Mouse (Mus musculus) left cerebral cortex, adult 2 months (tissue): Measurements from ENCODE around the gene Olfr586. TPM values are rescaled to one million over a fixed set of nuclear protein-coding genes. Genes with fewer than 3 reads are reported as not detected.

Experiments
- DNase-seq, 2 experiments: peaks; one replicate each; pipeline ENCODE4 v3.0.0; 2021 to 2022; ENCODE audit warnings: low spot score in 2 of 2, mixed read lengths in 1 of 2; ENCODE audit errors: extremely low spot score in 1 of 2
- H3K27ac ChIP-seq: fragments of 200-600 bp; 2 replicates; pipeline ENCODE4 v1.8.1; 2022
- H3K4me3 ChIP-seq: fragments of 200-600 bp; 2 replicates; pipeline ENCODE4 v1.8.1; 2022
- CTCF ChIP-seq: fragments of 200-600 bp; IDR thresholded peaks from 2 replicates; pipeline ENCODE4 v1.8.1; 2022; ENCODE audit warnings: antibody characterized with exemption, mild to moderate bottlenecking, moderate library complexity
- intact Hi-C: fragments of 180-260 bp; cut with DNase I; formaldehyde crosslinking; loops from one replicate; pipeline ENCODE4 v1.15.1; 2025
- long read RNA-seq, 2 experiments: library from polyadenylated mRNA; stranded (forward); transcript quantifications; one replicate each; pipeline ENCODE4 v2.0.0; 2021; ENCODE audit warnings: borderline mapping rate in 2 of 2
- total RNA-seq, 2 experiments: library from RNA; stranded (reverse); gene quantifications; 2 replicates each; pipeline ENCODE4 v1.2.3; 2021

The Olfr586 gene
- total RNA-seq, result not detected
- long read RNA-seq, experiment 1, result 0 reads
- long read RNA-seq, experiment 2, result 0 reads

GRCm38 (mm10) chr7:103125538-103125937 lies at the start of gene Olfr586:
Gene Olfr586 (minus strand): TSS chr7:103125638.
- no peak for TF ChIP-seq CTCF
- no peak for DNase-seq
- intact Hi-C loops, result no loop called here
- H3K27ac ChIP-seq, result no peak within 1 kb of the TSS
- no peak within 1 kb of the TSS for H3K4me3 ChIP-seq

GRCm38 (mm10) chr7:103169697-103170096 lies 44.3 kb upstream of the Olfr586 start:
- DNase-seq, result no peak
- no peak overlapping the region for H3K27ac ChIP-seq
- intact Hi-C loops, result no loop called here
- no peak overlapping the region for H3K4me3 ChIP-seq
- no peak for TF ChIP-seq CTCF

GRCm38 (mm10) chr7:103156256-103156655 lies 30.8 kb upstream of the Olfr586 start, which contains the start of gene Olfr589:
Gene Olfr589 (minus strand): TSS chr7:103156356.
- intact Hi-C loops, result no loop called here
- TF ChIP-seq CTCF, result no peak
- Histone ChIP-seq H3K27ac (no peak within 1 kb of the TSS), H3K4me3 (no peak within 1 kb of the TSS)
- no peak for DNase-seq

- H3K4me3 ChIP-seq, result no peak within 1 kb of the TSS
- no peak for DNase-seq
- no peak for TF ChIP-seq CTCF
- H3K27ac ChIP-seq, result no peak within 1 kb of the TSS
- intact Hi-C loops, result no loop called here
Measured at GRCm38 (mm10) chr7:103140579-103140978, 15.1 kb upstream of the Olfr586 start, which contains the start of gene Olfr588-ps1. Gene Olfr588-ps1 (plus strand): TSS chr7:103140879.

GRCm38 (mm10) chr7:103119406-103119805 lies 6.0 kb downstream of the Olfr586 start:
- TF ChIP-seq CTCF, result peak; percentile 22
- no peak overlapping the region for H3K4me3 ChIP-seq
- intact Hi-C loops, result no loop called here
- H3K27ac ChIP-seq, result no peak overlapping the region
- DNase-seq, result no peak

- intact Hi-C loops, result no loop called here
- Histone ChIP-seq H3K4me3 (no peak within 1 kb of the TSS), H3K27ac (no peak within 1 kb of the TSS)
- no peak for DNase-seq
- no peak for TF ChIP-seq CTCF
Measured at GRCm38 (mm10) chr7:103097420-103097819, 28.0 kb downstream of the Olfr586 start, which contains the start of gene Olfr585. Gene Olfr585 (plus strand): TSS chr7:103097720.

GRCm38 (mm10) chr7:103081585-103081984 lies 43.9 kb downstream of the Olfr586 start, which contains the start of gene Olfr584:
Gene Olfr584 (plus strand): TSS chr7:103081885.
- TF ChIP-seq CTCF, result no peak
- intact Hi-C loops, result no loop called here
- Histone ChIP-seq H3K27ac (no peak within 1 kb of the TSS), H3K4me3 (no peak within 1 kb of the TSS)
- DNase-seq, result no peak

Other genes with a start within 250 kb of the Olfr586 start
- gene Olfr568, start 248.5 kb downstream of the Olfr586 start, total RNA-seq, result not detected
- not detected for gene Olfr569, start 234.8 kb downstream of the Olfr586 start, total RNA-seq
- gene Olfr570, start 231.1 kb downstream of the Olfr586 start, total RNA-seq, result not detected
- not detected for gene Olfr571, start 208.1 kb downstream of the Olfr586 start, total RNA-seq
- gene Olfr572, start 201.2 kb downstream of the Olfr586 start, total RNA-seq, result not detected
- gene Olfr573-ps1, start 183.1 kb downstream of the Olfr586 start, total RNA-seq, result not detected
- gene Olfr574, start 177.2 kb downstream of the Olfr586 start, total RNA-seq, result not detected
- gene Olfr575, start 166.9 kb downstream of the Olfr586 start, total RNA-seq, result not detected
- not detected for gene Olfr576, start 163.0 kb downstream of the Olfr586 start, total RNA-seq
- not detected for gene Olfr577, start 149.7 kb downstream of the Olfr586 start, total RNA-seq
- gene Olfr578, start 136.3 kb downstream of the Olfr586 start, total RNA-seq, result not detected
- not detected for gene Olfr582, start 87.6 kb downstream of the Olfr586 start, total RNA-seq
- not detected for gene Olfr583, start 74.3 kb downstream of the Olfr586 start, total RNA-seq
- gene Olfr584, start 43.8 kb downstream of the Olfr586 start, total RNA-seq, result not detected
- not detected for gene Olfr585, start 27.9 kb downstream of the Olfr586 start, total RNA-seq
- gene Olfr588-ps1, start 15.2 kb upstream of the Olfr586 start, total RNA-seq, result not detected
- not detected for gene Olfr589, start 30.7 kb upstream of the Olfr586 start, total RNA-seq
- gene Olfr591, start 52.7 kb upstream of the Olfr586 start, total RNA-seq, result not detected
- not detected for gene Olfr592, start 59.2 kb upstream of the Olfr586 start, total RNA-seq
- not detected for gene Olfr593, start 86.2 kb upstream of the Olfr586 start, total RNA-seq
- not detected for gene Olfr594, start 91.4 kb upstream of the Olfr586 start, total RNA-seq
- gene Usp17ld, start 126.9 kb upstream of the Olfr586 start, total RNA-seq, result not detected
- not detected for gene Olfr596, start 180.0 kb upstream of the Olfr586 start, total RNA-seq
- not detected for gene Olfr597, start 190.7 kb upstream of the Olfr586 start, total RNA-seq
- not detected for gene Olfr598, start 197.9 kb upstream of the Olfr586 start, total RNA-seq
- not detected for gene Olfr599, start 210.3 kb upstream of the Olfr586 start, total RNA-seq
- not detected for gene Olfr600, start 224.0 kb upstream of the Olfr586 start, total RNA-seq
- not detected for gene Olfr601, start 237.0 kb upstream of the Olfr586 start, total RNA-seq